Mouse (Mus musculus) liver, postnatal 0 days (tissue): ENCODE data around the gene Ccr1l1.

Experiments
- CTCF ChIP-seq: sonication (generic); IDR thresholded peaks from 2 replicates; pipeline ENCODE4 v1.5.1; 2016; ENCODE audit warnings: antibody characterized with exemption, low read depth
- EP300 ChIP-seq: IDR thresholded peaks from 2 replicates; pipeline ENCODE4 v1.6.1; 2016; ENCODE audit warnings: antibody characterized with exemption, low read depth, mild to moderate bottlenecking

DNA sequence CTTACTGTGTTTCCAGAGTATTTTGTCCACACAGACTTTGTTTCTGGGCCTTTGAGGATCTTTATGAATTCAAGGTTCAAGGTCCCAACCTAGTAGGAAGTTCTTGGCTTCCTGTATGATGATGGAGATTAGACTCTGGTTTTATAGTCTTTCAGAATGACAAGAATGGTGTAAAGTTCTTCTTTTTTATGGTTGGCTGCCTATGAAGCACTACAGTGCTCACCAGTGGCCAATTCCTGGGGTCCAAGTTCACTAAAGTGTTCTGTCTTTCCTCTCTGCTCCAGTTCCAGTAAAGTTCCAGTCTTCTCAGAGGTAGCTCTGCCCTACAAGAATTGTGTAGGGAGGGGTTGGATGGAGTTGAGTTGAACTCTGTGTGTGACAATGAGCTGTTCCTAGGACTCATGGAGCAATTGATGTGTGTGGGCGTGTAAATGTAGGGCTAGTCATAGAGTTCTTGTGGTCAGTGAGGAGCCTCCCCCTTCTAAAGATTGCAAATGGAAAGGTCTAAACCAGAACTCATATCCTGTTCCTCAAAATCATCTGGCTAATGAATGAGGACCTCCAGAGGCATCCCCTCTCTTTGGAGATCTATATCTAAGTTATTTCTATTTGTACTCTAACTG, 9.8 kb downstream of the Ccr1l1 start, which contains the start of gene Ccr1:
- TF ChIP-seq CTCF (no peak), EP300 (0 out of 2 replicates have a peak, but pooled peaks have one; percentile 10)
